Mouse (Mus musculus): ENCODE results near the gene Acot1.
A peak's percentile ranks its signal among the peaks of the same experiment; 100 is the strongest.

Gene Acot1

GRCm38 (mm10) chr12:84009171-84009965 lies at the start of gene Acot1:
TSS of gene Acot1 (plus strand) at chr12:84009490.
- peak; percentile 86 to 92 for DNase-seq

- DNase-seq = no peak
Measured at GRCm38 (mm10) chr12:83965235-83965634, 44.1 kb upstream of the Acot1 start.

- DNase-seq = peak; percentile 73 to 82
Measured at GRCm38 (mm10) chr12:83972117-83972516, 37.2 kb upstream of the Acot1 start.

- DNase-seq = no peak
Measured at GRCm38 (mm10) chr12:83978862-83979261, 30.4 kb upstream of the Acot1 start.

- DNase-seq = peak in 1 of 2 experiments; percentile 73
Measured at GRCm38 (mm10) chr12:83981615-83982014, 27.7 kb upstream of the Acot1 start.

- DNase-seq = no peak
Measured at GRCm38 (mm10) chr12:83984752-83985151, 24.5 kb upstream of the Acot1 start, which contains the start of gene Heatr4. TSS of gene Heatr4 (minus strand) at chr12:83984852.

- peak in 1 of 2 experiments; percentile 14 for DNase-seq
Measured at GRCm38 (mm10) chr12:83987242-83987582, 22.1 kb upstream of the Acot1 start.

GRCm38 (mm10) chr12:83987583-83988441 lies 21.5 kb upstream of the Acot1 start, which contains the start of gene Acot2:
TSS of gene Acot2 (plus strand) at chr12:83987861.
- peak; percentile 82 to 84 for DNase-seq

- no peak for DNase-seq
Measured at GRCm38 (mm10) chr12:83988483-83988882, 20.8 kb upstream of the Acot1 start.

GRCm38 (mm10) chr12:83989378-83989777 lies 19.9 kb upstream of the Acot1 start:
- DNase-seq = no peak

GRCm38 (mm10) chr12:83997221-83997620 lies 12.1 kb upstream of the Acot1 start:
- no peak for DNase-seq

GRCm38 (mm10) chr12:83998341-83999107 lies 10.8 kb upstream of the Acot1 start:
- no peak for DNase-seq

- peak; percentile 95 to 96 for DNase-seq
Measured at GRCm38 (mm10) chr12:83999237-83999636, 10.1 kb upstream of the Acot1 start.

GRCm38 (mm10) chr12:84000418-84000817 lies 8.9 kb upstream of the Acot1 start:
- DNase-seq = no peak

- DNase-seq = no peak
Measured at GRCm38 (mm10) chr12:84003866-84004265, 5.4 kb upstream of the Acot1 start.

- DNase-seq = peak; percentile 47 to 66
Measured at GRCm38 (mm10) chr12:84008251-84008650, 1.0 kb upstream of the Acot1 start.

- no peak for DNase-seq
Measured at GRCm38 (mm10) chr12:84008729-84009128, 561 bp upstream of the Acot1 start.

GRCm38 (mm10) chr12:84010201-84010600 lies 911 bp downstream of the Acot1 start:
- DNase-seq = peak in 1 of 2 experiments; percentile 37

- peak; percentile 96 to 98 for DNase-seq
Measured at GRCm38 (mm10) chr12:84011251-84012040, 2.2 kb downstream of the Acot1 start.

- no peak for DNase-seq
Measured at GRCm38 (mm10) chr12:84013130-84013529, 3.8 kb downstream of the Acot1 start.

GRCm38 (mm10) chr12:84013701-84014100 lies 4.4 kb downstream of the Acot1 start:
- DNase-seq = no peak

GRCm38 (mm10) chr12:84020528-84020927 lies 11.2 kb downstream of the Acot1 start:
- DNase-seq = peak; percentile 91 to 97

All from kidney, postnatal 36 days (tissue).